Mouse (Mus musculus) forebrain, postnatal 0 days (tissue): ENCODE measurements at regions not wholly inside any gene's neighbourhood (a gene's known extent, or its start where the extent isn't known, plus 50 kb on each side); places are given as distances from the start of the nearest gene placed in this dataset.

Experiments used
- ATAC-seq: fragments of 200-750 bp; cut with Nextera tagmentation; 2 replicates; pipeline ENCODE4 v1.8.0; 2017; ENCODE audit warnings: mild to moderate bottlenecking, moderate library complexity
- DNase-seq: peaks from one replicate; pipeline ENCODE4 v3.0.0-alpha.2; 2015
- H3K27ac ChIP-seq: fragments of 300-500 bp; sonication (generic); 2 replicates; pipeline ENCODE4 v1.5.1; 2014; ENCODE audit warnings: low read depth, mild to moderate bottlenecking, antibody characterized with exemption, low read length, moderate library complexity, mixed read lengths
- H3K27me3 ChIP-seq: fragments of 300-500 bp; sonication (generic); 2 replicates; pipeline ENCODE4 v1.6.1; 2014; ENCODE audit warnings: mild to moderate bottlenecking, low read length, mixed read lengths; ENCODE audit not compliant: insufficient read depth
- H3K36me3 ChIP-seq: fragments of 300-500 bp; sonication (generic); 2 replicates; pipeline ENCODE4 v1.6.1; 2014; ENCODE audit warnings: mild to moderate bottlenecking, moderate library complexity; ENCODE audit not compliant: insufficient read depth
- H3K4me1 ChIP-seq: fragments of 300-500 bp; sonication (generic); 2 replicates; pipeline ENCODE4 v1.6.1; 2014; ENCODE audit warnings: antibody characterized with exemption; ENCODE audit not compliant: insufficient read depth
- H3K4me2 ChIP-seq: fragments of 300-500 bp; sonication (generic); 2 replicates; pipeline ENCODE4 v1.6.1; 2014; ENCODE audit warnings: low read depth, mild to moderate bottlenecking, moderate library complexity
- H3K4me3 ChIP-seq: fragments of 300-500 bp; sonication (generic); 2 replicates; pipeline ENCODE4 v1.5.1; 2014; ENCODE audit warnings: low read depth, low read length, mixed read lengths
- H3K9ac ChIP-seq: fragments of 300-500 bp; sonication (generic); 2 replicates; pipeline ENCODE4 v1.6.1; 2014; ENCODE audit warnings: mild to moderate bottlenecking
- H3K9me3 ChIP-seq: fragments of 300-500 bp; sonication (generic); 2 replicates; pipeline ENCODE4 v1.6.1; 2016; ENCODE audit warnings: low read length
- CTCF ChIP-seq: sonication (generic); IDR thresholded peaks from 2 replicates; pipeline ENCODE4 v1.5.1; 2016; ENCODE audit warnings: antibody characterized with exemption, control low read depth, low read depth
- WGBS: fragments of 180-500 bp; shearing (Covaris S2); extraction: QIAGEN DNeasy Blood & Tissue Kit; methylation state at CpG from one replicate; pipeline ENCODE4 v1.1.7; 2014; 5-methylcytosine and 5-hydroxymethylcytosine counted together

DNA sequence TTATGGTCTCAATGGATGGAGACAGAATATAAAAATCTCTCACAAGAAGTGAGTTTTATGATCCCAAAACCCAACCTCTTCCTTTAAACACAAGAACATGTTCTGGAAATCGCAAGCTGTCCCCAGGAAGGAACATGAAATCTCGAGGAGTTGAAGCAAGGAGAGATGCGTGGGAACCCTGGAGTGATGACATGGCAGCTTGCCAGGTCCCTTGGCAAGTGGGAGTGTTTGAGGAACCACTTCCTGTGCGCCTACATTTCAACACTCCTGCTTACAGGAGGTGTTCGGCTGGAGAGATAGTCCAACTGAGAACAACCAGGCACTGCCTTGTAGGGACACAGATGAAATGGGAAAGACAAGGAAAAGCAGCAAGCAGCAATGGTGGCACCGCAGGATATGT is 246.1 kb downstream of the Hivep2 start:
- Histone ChIP-seq H3K36me3 (no peaks in the 10 kb centered on the region), H3K27me3 (no peaks in the 10 kb centered on the region), H3K4me3 (no peak overlapping the region), H3K4me1 (peaks cover 10% of the 10 kb centered on the region), H3K4me2 (no peak overlapping the region), H3K9ac (no peak overlapping the region), H3K27ac (peak overlapping the region; percentile 40; the same call in 1 of the 2 replicates), H3K9me3 (no peaks in the 10 kb centered on the region)
- TF ChIP-seq CTCF, result no peak
- DNase-seq (peak; percentile 39), ATAC-seq (no peak)
- WGBS, result 54% methylated on average over 6 of the region's 6 CpGs

DNA sequence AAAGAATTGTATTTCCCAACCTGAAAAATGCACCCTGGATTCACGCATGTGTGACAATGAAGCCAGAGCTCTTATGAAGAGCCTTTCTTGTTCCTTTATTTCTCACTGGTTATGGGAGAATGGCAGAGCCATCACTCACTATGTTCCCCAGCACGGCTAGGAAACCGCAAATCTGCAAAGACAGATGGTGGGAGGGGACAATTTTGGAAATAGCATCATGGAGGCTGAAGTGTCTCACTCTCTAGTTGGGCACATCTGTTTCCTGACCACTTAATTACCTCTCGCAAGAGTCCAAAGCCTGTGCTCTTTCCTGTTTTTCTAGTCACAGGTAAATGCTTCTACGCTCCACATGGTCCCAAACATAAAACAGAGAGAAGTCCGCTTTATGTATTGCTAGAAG is 245.6 kb downstream of the Hivep2 start:
- no peak for TF ChIP-seq CTCF
- 76% methylated on average over 6 of the region's 6 CpGs for WGBS

DNA sequence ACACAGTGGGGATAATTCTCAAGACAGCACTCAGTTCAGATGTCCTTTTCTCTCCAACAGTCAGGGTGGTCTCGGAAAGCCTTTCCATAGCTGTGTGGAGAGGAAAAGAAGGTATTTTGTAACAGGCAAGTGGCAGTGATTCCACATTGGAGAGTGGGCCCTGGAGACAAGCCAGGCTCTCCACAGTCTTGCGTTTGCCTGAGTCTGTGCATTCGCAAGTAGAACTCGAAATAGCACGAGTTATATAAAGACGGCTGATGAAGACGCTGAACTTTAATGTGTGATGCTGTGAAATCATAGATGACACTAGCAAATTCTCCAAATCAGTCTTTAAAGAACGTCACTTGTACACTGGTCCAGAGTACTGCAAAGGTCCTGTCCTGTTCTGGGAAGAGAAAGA is 244.6 kb downstream of the Hivep2 start:
- H3K36me3 ChIP-seq, result no peaks in the 10 kb centered on the region
- DNase-seq (peak; percentile 69), ATAC-seq (peak; percentile 71)
- H3K27ac ChIP-seq, result no peak overlapping the region
- no peak overlapping the region for H3K4me3 ChIP-seq
- WGBS, result 71% methylated on average over 8 of the region's 8 CpGs
- no peaks in the 10 kb centered on the region for H3K9me3 ChIP-seq
- TF ChIP-seq CTCF, result no peak
- peaks cover 8% of the 10 kb centered on the region; the same call in 1 of the 2 replicates for H3K4me1 ChIP-seq
- no peaks in the 10 kb centered on the region for H3K27me3 ChIP-seq
- no peak overlapping the region for H3K4me2 ChIP-seq
- no peak overlapping the region for H3K9ac ChIP-seq

More for the DNA sequence above, 245.6 kb downstream of the Hivep2 start:
- H3K36me3 ChIP-seq, result no peaks in the 10 kb centered on the region
- H3K9me3 ChIP-seq, result no peaks in the 10 kb centered on the region
- no peak overlapping the region for H3K4me2 ChIP-seq
- H3K4me1 ChIP-seq, result peaks cover 9% of the 10 kb centered on the region
- 0 out of 2 replicates have a peak overlapping the region, but pooled peaks have one; percentile 36 for H3K27ac ChIP-seq
- ATAC-seq, result no peak
- H3K4me3 ChIP-seq, result no peak overlapping the region
- no peaks in the 10 kb centered on the region for H3K27me3 ChIP-seq
- DNase-seq, result peak; percentile 45
- H3K9ac ChIP-seq, result no peak overlapping the region

DNA sequence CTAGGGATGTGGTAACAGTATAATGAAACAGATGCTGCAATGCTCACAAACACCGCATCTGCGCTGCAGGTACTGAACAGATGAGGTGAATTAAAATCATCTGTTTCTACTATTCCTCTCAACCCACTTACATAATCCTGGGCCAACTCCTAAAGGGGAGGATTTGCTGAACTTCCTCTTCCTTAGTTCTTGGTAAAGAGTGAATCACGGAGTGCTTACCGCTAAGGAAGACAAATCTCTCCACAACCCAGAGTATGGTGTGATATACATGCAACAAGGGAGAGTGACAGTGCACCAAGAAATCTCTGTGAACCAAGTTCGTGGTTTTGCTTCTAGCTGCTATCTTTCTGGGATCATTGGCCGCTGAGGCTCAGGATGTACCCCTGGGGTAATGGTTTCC is 244.2 kb downstream of the Hivep2 start:
- Histone ChIP-seq H3K4me2 (no peak overlapping the region), H3K4me3 (no peak overlapping the region), H3K27ac (no peak overlapping the region), H3K9ac (no peak overlapping the region), H3K27me3 (no peaks in the 10 kb centered on the region), H3K36me3 (no peaks in the 10 kb centered on the region), H3K9me3 (no peaks in the 10 kb centered on the region), H3K4me1 (peaks cover 8% of the 10 kb centered on the region; the same call in 1 of the 2 replicates)
- no peak for DNase-seq
- ATAC-seq, result peak; percentile 6
- 87% methylated on average over 6 of the region's 6 CpGs for WGBS
- TF ChIP-seq CTCF, result no peak

DNA sequence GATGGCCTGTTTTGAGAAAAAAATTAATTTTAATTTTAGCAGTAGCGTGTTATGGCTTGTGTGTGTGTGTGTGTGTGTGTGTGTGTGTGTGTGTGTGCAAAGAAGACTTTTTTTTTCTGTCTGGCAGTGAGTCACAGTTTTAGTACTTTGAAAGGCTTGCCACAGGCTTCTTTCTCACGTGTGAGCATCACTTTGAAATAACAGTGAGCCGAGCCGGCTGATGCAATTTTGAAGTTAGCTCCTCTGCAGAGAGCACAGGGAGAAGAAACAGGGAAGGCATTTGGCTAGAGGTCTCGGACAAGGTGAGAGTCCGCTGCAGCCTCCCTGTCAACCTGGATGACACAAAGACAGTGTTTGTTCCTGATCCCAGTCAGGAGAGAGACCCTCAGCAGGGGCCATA is 242.3 kb downstream of the Hivep2 start:
- peak; percentile 33 for DNase-seq
- no peaks in the 10 kb centered on the region for H3K36me3 ChIP-seq
- H3K4me1 ChIP-seq, result peaks cover 8% of the 10 kb centered on the region; the same call in 1 of the 2 replicates
- H3K4me2 ChIP-seq, result no peak overlapping the region
- no peak for ATAC-seq
- no peaks in the 10 kb centered on the region for H3K27me3 ChIP-seq
- WGBS, result 50% methylated on average over 6 of the region's 6 CpGs
- no peak overlapping the region for H3K4me3 ChIP-seq
- TF ChIP-seq CTCF, result no peak
- H3K27ac ChIP-seq, result no peak overlapping the region
- no peaks in the 10 kb centered on the region for H3K9me3 ChIP-seq
- no peak overlapping the region for H3K9ac ChIP-seq

DNA sequence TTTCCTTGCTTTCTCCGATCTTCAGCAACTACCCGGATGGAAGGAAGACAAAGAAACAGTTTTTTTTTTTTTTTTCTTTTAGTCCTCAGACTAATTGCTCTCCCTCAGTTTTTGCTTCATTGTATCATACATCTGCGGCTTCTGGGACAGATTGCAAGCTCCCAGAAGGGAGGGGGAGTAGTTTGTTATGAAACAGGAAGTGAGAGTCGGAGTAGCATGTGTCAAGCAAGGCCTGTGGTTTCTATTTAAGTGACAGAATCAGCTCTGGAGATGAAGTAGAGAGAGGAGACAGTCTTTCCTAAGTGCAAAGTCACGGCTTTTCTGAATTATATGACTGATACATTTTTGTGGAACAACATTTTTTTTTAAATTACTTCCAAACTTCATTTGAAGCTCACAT is 241.7 kb downstream of the Hivep2 start:
- Histone ChIP-seq H3K9me3 (no peaks in the 10 kb centered on the region), H3K36me3 (no peaks in the 10 kb centered on the region), H3K4me2 (no peak overlapping the region), H3K27me3 (no peaks in the 10 kb centered on the region), H3K4me1 (peaks cover 8% of the 10 kb centered on the region; the same call in 1 of the 2 replicates), H3K27ac (peak overlapping the region; percentile 58), H3K9ac (no peak overlapping the region), H3K4me3 (no peak overlapping the region)
- TF ChIP-seq CTCF, result no peak
- DNase-seq (peak; percentile 64), ATAC-seq (peak; percentile 69)
- 33% methylated on average over 5 of the region's 5 CpGs for WGBS

DNA sequence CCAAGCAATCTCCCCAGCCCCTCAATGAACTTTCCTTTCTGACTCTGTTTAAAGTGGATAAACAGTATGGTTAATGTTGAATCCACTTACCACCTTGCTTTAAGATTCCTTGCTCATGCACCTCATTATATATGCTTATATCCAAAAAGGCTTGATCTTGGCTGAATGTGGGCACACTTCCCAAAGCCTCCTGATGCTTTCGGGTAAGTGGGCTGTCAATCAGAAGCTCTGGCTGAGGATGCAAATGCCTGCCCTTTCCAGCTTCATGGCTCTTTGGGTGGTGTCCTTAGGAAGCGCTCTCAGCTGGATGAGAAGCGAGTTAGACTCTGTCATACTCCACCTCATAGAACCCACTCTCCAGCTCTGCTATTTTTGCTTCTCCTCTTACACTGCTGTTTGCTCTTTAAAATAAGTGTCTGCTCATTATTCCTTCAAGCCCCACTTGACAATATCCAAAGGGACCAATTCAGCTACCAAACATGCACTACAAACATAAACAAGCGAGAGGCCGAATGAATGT is 241.2 kb downstream of the Hivep2 start:
- ATAC-seq (no peak; the same call in 1 of the 2 replicates), DNase-seq (no peak)
- H3K27me3 ChIP-seq, result no peaks in the 10 kb centered on the region
- no peak for TF ChIP-seq CTCF
- H3K9ac ChIP-seq, result no peak overlapping the region
- no peak overlapping the region for H3K4me2 ChIP-seq
- H3K4me1 ChIP-seq, result peaks cover 8% of the 10 kb centered on the region; the same call in 1 of the 2 replicates
- H3K27ac ChIP-seq, result peak overlapping the region; percentile 58
- H3K9me3 ChIP-seq, result no peaks in the 10 kb centered on the region
- no peak overlapping the region for H3K4me3 ChIP-seq
- WGBS, result 57% methylated on average over 5 of the region's 5 CpGs
- no peaks in the 10 kb centered on the region for H3K36me3 ChIP-seq
